Mouse (Mus musculus): ENCODE data around the gene Cp.
"Not testable (repeated sequence)": the region's sequence is repeated elsewhere in the genome, so short reads cannot be mapped to it uniquely, and the experiment has no call there.

Cp gene

GRCm38 (mm10) chr3:20007275-20007674 is 50.4 kb downstream of the Cp start:
- no peak for DNase-seq (ENCODE audit: low spot score)

- DNase-seq (ENCODE audit: low spot score), result no peak
Measured at GRCm38 (mm10) chr3:20007759-20008158, 50.9 kb downstream of the Cp start.

- no peak for DNase-seq (ENCODE audit: low spot score)
Measured at GRCm38 (mm10) chr3:20010464-20010863, 53.6 kb downstream of the Cp start.

- not testable (repeated sequence) for DNase-seq (ENCODE audit: low spot score)
Measured at GRCm38 (mm10) chr3:20010905-20011304, 54.1 kb downstream of the Cp start.

- DNase-seq (ENCODE audit: low spot score), result no peak
Measured at GRCm38 (mm10) chr3:20014454-20014853, 57.6 kb downstream of the Cp start.

- DNase-seq (ENCODE audit: low spot score), result no peak
Measured at GRCm38 (mm10) chr3:20018076-20018475, 61.2 kb downstream of the Cp start.

GRCm38 (mm10) chr3:20023832-20024231 is 67.0 kb downstream of the Cp start:
- DNase-seq (ENCODE audit: low spot score), result no peak

- no peak for DNase-seq (ENCODE audit: low spot score)
Measured at GRCm38 (mm10) chr3:20026481-20026880, 69.6 kb downstream of the Cp start.

- DNase-seq (ENCODE audit: low spot score), result no peak
Measured at GRCm38 (mm10) chr3:20026996-20027689, 70.3 kb downstream of the Cp start.

- no peak for DNase-seq (ENCODE audit: low spot score)
Measured at GRCm38 (mm10) chr3:20027788-20028187, 70.9 kb downstream of the Cp start.

- DNase-seq (ENCODE audit: low spot score), result no peak
Measured at GRCm38 (mm10) chr3:20028640-20029039, 71.8 kb downstream of the Cp start.

- no peak for DNase-seq (ENCODE audit: low spot score)
Measured at GRCm38 (mm10) chr3:20030807-20031206, 74.0 kb downstream of the Cp start.

- no peak for DNase-seq (ENCODE audit: low spot score)
Measured at GRCm38 (mm10) chr3:20033761-20034718, 77.2 kb downstream of the Cp start.

- DNase-seq (ENCODE audit: low spot score), result peak; percentile 91
Measured at GRCm38 (mm10) chr3:20034719-20035404, 78.0 kb downstream of the Cp start, which contains the start of gene Hps3. Hps3 (minus strand) TSS chr3:20035315.

- no peak for DNase-seq (ENCODE audit: low spot score)
Measured at GRCm38 (mm10) chr3:20036069-20036468, 79.2 kb downstream of the Cp start.

GRCm38 (mm10) chr3:20041461-20041860 is 84.6 kb downstream of the Cp start:
- not testable (repeated sequence) for DNase-seq (ENCODE audit: low spot score)

GRCm38 (mm10) chr3:20044736-20045135 is 87.9 kb downstream of the Cp start:
- DNase-seq (ENCODE audit: low spot score), result not testable (repeated sequence)

GRCm38 (mm10) chr3:20057306-20058196 is 100.7 kb downstream of the Cp start, which contains the start of gene Hltf:
Hltf (plus strand) TSS chr3:20057811.
- DNase-seq (ENCODE audit: low spot score), result peak; percentile 95

GRCm38 (mm10) chr3:20058197-20058541 is 101.3 kb downstream of the Cp start:
- DNase-seq (ENCODE audit: low spot score), result no peak

All from yolk sac, embryonic 10.5 days (tissue).